Mouse (Mus musculus): ENCODE data around the gene Gng8.
A peak's percentile ranks its signal among the peaks of the same experiment; 100 is the strongest.

The Gng8 gene

DNA sequence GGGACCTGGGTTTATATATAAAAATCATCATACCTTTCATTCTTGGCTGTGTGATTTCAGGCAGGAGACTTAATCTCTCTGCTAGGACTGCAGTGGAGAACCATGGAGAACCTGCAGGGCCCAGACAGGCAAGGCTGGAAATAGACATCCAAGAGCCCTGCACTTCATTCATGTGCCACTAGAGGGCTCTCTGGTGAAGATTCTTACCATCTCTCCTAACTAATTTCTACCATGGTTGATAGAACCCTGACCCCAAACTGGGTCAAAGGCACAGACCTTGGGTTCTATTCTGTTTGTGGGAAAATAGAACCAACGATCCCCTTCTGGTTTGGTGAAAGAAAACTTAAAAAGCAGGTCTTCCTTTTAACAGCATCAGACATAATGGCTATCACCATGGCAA is 39.3 kb downstream of the Gng8 start:
- peak; percentile 78 for DNase-seq

DNA sequence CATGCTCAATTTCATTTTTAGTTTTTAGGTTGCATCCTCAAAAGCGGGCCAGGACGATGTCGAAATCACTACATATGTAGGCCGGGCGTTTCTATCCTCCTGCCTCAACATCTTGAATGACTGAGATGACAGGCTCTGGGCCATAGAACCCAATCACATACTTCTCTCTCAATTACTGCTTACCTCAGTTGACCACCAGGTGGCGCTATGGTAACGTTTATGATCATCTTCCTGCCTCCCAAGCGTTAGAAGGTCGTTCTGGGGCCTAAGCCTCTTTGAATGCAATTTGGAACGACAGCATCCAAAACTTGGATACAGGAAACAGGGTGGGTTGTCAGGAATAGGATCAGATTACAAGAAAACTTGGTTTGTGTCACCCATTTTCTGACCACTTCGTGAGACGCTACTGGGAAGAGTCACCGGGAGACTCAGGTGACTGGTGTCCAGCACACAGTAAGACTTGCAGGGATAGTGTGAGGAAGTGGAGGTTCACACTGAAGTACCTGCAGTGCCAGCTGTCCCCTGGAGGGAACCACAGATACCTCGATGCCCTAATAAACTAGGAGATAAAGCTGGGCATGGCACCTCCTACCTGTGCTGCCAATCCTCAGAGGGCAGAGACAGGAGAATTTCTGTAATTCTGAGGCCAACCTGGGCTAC is 40.5 kb downstream of the Gng8 start:
- peak; percentile 89 for DNase-seq

- peak; percentile 52 for DNase-seq
These were observed 41.4 kb downstream of the Gng8 start for GRCm38 (mm10) chr7:16932704-16933577.

DNA sequence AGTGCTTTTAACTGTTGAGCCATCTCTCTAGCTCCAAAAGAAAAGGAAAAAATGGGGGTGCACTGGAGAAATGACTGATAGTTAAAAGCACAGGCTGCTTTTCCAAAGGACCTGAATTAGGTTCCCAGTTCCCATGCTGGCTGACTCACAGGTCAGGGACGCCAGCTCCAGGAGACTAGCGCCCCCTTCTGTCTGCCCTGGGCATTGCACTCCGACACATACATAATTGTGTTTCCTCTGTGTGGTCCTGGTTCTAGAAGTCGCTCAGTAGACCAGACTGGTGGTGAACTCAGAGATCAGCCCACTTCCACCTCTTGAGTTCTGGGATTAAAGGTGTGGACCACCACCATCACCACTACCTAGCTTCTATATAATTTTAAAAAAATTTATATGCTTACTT is 45.7 kb downstream of the Gng8 start:
- no peak for DNase-seq

DNA sequence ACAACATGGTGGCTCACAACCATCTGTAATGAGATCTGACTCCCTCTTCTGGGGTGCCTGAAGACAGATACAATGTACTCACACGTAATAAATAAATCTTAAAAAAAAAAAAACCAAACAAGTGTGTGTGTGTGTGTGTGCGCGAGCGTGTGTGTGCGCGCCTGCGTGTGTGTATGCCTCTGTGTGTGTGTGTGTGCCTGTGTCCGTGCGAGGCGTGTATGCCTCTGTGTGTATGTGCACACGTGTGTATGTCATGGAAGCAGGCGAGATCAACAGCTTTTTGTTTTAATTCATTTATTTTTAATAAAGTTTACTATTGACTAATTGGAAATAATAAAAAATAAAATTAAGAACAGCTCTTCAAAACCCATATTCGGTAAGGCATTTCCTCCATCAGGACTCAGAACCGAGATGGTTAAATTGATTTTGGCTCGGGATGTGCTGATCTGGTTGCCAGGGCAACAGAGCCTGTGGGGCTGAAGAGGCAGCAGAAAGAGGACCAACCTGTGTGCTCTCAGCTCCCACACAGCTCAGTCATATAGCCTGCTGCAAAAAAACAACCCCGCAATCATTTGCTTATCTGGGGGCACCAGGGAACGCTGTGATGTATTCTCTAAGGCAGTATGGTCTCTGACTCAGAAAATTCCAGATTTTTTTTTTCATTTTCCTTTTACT is 46.7 kb downstream of the Gng8 start:
- no peak for DNase-seq

- DNase-seq = no peak
These were observed 48.7 kb downstream of the Gng8 start for GRCm38 (mm10) chr7:16940292-16940691.

- no peak for DNase-seq
These were observed 51.3 kb downstream of the Gng8 start for GRCm38 (mm10) chr7:16942861-16943260.

GRCm38 (mm10) chr7:16944061-16944807 is 52.6 kb downstream of the Gng8 start, which contains the start of gene Pnmal2:
Pnmal2 (plus strand) TSS chr7:16944682.
- peak; percentile 68 for DNase-seq

GRCm38 (mm10) chr7:16944808-16945315 is 53.3 kb downstream of the Gng8 start:
- DNase-seq = no peak
